Mouse (Mus musculus) midbrain, embryonic 15.5 days (tissue): ENCODE results near the gene Pdia2. TPM values are rescaled to one million over a fixed set of nuclear protein-coding genes. Genes with fewer than 3 reads are reported as not detected.

Experiments used
- ATAC-seq: fragments of 200-750 bp; cut with Nextera tagmentation; replicated peaks from 2 replicates; pipeline ENCODE4 v1.8.0; 2017; ENCODE audit warnings: moderate TSS enrichment
- H3K27ac ChIP-seq: fragments of 300-500 bp; sonication (generic); 2 replicates; pipeline ENCODE4 v1.5.1; 2015; ENCODE audit warnings: mild to moderate bottlenecking, inconsistent platforms
- H3K27me3 ChIP-seq: fragments of 300-500 bp; sonication (generic); replicated peaks from 2 replicates; pipeline ENCODE4 v1.6.1; 2015; ENCODE audit warnings: inconsistent platforms
- H3K36me3 ChIP-seq: fragments of 300-500 bp; sonication (generic); replicated peaks from 2 replicates; pipeline ENCODE4 v1.6.1; 2015; ENCODE audit warnings: inconsistent platforms
- H3K4me1 ChIP-seq: fragments of 300-500 bp; sonication (generic); 2 replicates; pipeline ENCODE4 v1.6.1; 2015; ENCODE audit warnings: inconsistent platforms
- H3K4me2 ChIP-seq: fragments of 300-500 bp; sonication (generic); 2 replicates; pipeline ENCODE4 v1.6.1; 2015; ENCODE audit warnings: inconsistent platforms, mild to moderate bottlenecking, moderate library complexity
- H3K4me3 ChIP-seq: fragments of 300-500 bp; sonication (generic); 2 replicates; pipeline ENCODE4 v1.5.1; 2015; ENCODE audit warnings: mild to moderate bottlenecking, inconsistent platforms
- H3K9ac ChIP-seq: fragments of 300-500 bp; sonication (generic); 2 replicates; pipeline ENCODE4 v1.6.1; 2015; ENCODE audit warnings: mild to moderate bottlenecking, inconsistent platforms
- H3K9me3 ChIP-seq: fragments of 300-500 bp; sonication (generic); 2 replicates; pipeline ENCODE4 v1.6.1; 2016; ENCODE audit warnings: inconsistent platforms
- WGBS: fragments of 180-500 bp; shearing (Covaris S2); methylation state at CpG from one replicate; pipeline ENCODE4 v1.1.7; 2015; ENCODE audit warnings: mixed read lengths; 5-methylcytosine and 5-hydroxymethylcytosine counted together
- polyA plus RNA-seq: library from polyadenylated mRNA; unstranded; fragments of >200 nt; fragmentation: Nextera tagmentation; extraction: Ambion mirVana; gene quantifications from 2 replicates; pipeline ENCODE4 v1.2.1, GENCODE M21; 2015

Pdia2 gene
- 0.13 and 0.38 TPM in 2 replicates for polyA plus RNA-seq

GRCm38 (mm10) chr17:26198892-26199291, at the start of gene Pdia2:
Pdia2 (minus strand) TSS chr17:26199087.
- peaks cover 40% of the 10 kb centered on the region for H3K27me3 ChIP-seq
- H3K9ac ChIP-seq, result no peak within 1 kb of the TSS
- ATAC-seq, result no peak
- peaks cover 28% of the 10 kb centered on the region for H3K4me1 ChIP-seq
- H3K27ac ChIP-seq, result no peak within 1 kb of the TSS
- H3K9me3 ChIP-seq, result no peaks in the 10 kb centered on the region
- no peak within 1 kb of the TSS for H3K4me3 ChIP-seq
- 81% methylated on average over 4 of the region's 4 CpGs for WGBS
- H3K4me2 ChIP-seq, result no peak within 1 kb of the TSS
- H3K36me3 ChIP-seq, result peaks cover 18% of the 10 kb centered on the region

- Histone ChIP-seq H3K36me3 (no peaks in the 10 kb centered on the region), H3K4me1 (peaks cover 11% of the 10 kb centered on the region), H3K4me3 (peak within 1 kb of the TSS; percentile 77), H3K27me3 (no peaks in the 10 kb centered on the region), H3K4me2 (peak within 1 kb of the TSS; percentile 77), H3K9me3 (no peaks in the 10 kb centered on the region), H3K9ac (peak within 1 kb of the TSS; percentile 75), H3K27ac (peak within 1 kb of the TSS; percentile 83)
- WGBS, result 10% methylated on average over 23 of the region's 33 CpGs
- peak; percentile 98 for ATAC-seq
Measured at GRCm38 (mm10) chr17:26244101-26244841, 45.4 kb upstream of the Pdia2 start, which contains the start of gene Fam234a. Fam234a (minus strand) TSS chr17:26244242.

GRCm38 (mm10) chr17:26243471-26244100, 44.7 kb upstream of the Pdia2 start:
- Histone ChIP-seq H3K4me3 (peak overlapping the region; percentile 77), H3K9me3 (no peaks in the 10 kb centered on the region), H3K9ac (peak overlapping the region; percentile 75), H3K4me1 (peaks cover 11% of the 10 kb centered on the region), H3K4me2 (peak overlapping the region; percentile 77), H3K27me3 (no peaks in the 10 kb centered on the region), H3K27ac (peak overlapping the region; percentile 83), H3K36me3 (no peaks in the 10 kb centered on the region)
- ATAC-seq, result peak; percentile 87
- under 1% methylated on average over 32 of the region's 32 CpGs for WGBS

GRCm38 (mm10) chr17:26240990-26241389, 42.1 kb upstream of the Pdia2 start:
- Histone ChIP-seq H3K36me3 (no peaks in the 10 kb centered on the region), H3K4me2 (no peak overlapping the region), H3K27me3 (no peaks in the 10 kb centered on the region), H3K4me1 (peaks cover 11% of the 10 kb centered on the region), H3K4me3 (no peak overlapping the region), H3K27ac (no peak overlapping the region), H3K9me3 (no peaks in the 10 kb centered on the region), H3K9ac (no peak overlapping the region)
- no peak for ATAC-seq
- WGBS, result 82% methylated on average over 6 of the region's 6 CpGs

- 83% methylated on average over 6 of the region's 6 CpGs for WGBS
- H3K27ac ChIP-seq, result no peak overlapping the region
- no peaks in the 10 kb centered on the region for H3K9me3 ChIP-seq
- no peak overlapping the region for H3K9ac ChIP-seq
- H3K4me3 ChIP-seq, result no peak overlapping the region
- peaks cover 16% of the 10 kb centered on the region for H3K4me1 ChIP-seq
- no peak overlapping the region for H3K4me2 ChIP-seq
- no peaks in the 10 kb centered on the region for H3K36me3 ChIP-seq
- ATAC-seq, result no peak
- no peaks in the 10 kb centered on the region for H3K27me3 ChIP-seq
Measured at GRCm38 (mm10) chr17:26240120-26240790, 41.4 kb upstream of the Pdia2 start.

GRCm38 (mm10) chr17:26239551-26239950, 40.7 kb upstream of the Pdia2 start:
- Histone ChIP-seq H3K36me3 (no peaks in the 10 kb centered on the region), H3K4me2 (no peak overlapping the region), H3K27me3 (no peaks in the 10 kb centered on the region), H3K9ac (no peak overlapping the region), H3K27ac (no peak overlapping the region), H3K4me1 (peaks cover 14% of the 10 kb centered on the region), H3K4me3 (no peak overlapping the region), H3K9me3 (no peaks in the 10 kb centered on the region)
- WGBS, result 62% methylated on average over 2 of the region's 2 CpGs
- ATAC-seq, result no peak

- no peak for ATAC-seq
- H3K36me3 ChIP-seq, result no peaks in the 10 kb centered on the region
Measured at GRCm38 (mm10) chr17:26237667-26238066, 38.8 kb upstream of the Pdia2 start.

GRCm38 (mm10) chr17:26235077-26235815, 36.4 kb upstream of the Pdia2 start:
- no peaks in the 10 kb centered on the region for H3K27me3 ChIP-seq
- H3K9me3 ChIP-seq, result no peaks in the 10 kb centered on the region
- 0 out of 2 replicates have a peak overlapping the region, but pooled peaks have one; percentile 12 for H3K27ac ChIP-seq
- H3K4me1 ChIP-seq, result peaks cover 5% of the 10 kb centered on the region; the same call in 1 of the 2 replicates
- 62% methylated on average over 13 of the region's 13 CpGs for WGBS
- no peaks in the 10 kb centered on the region for H3K36me3 ChIP-seq
- H3K4me3 ChIP-seq, result no peak overlapping the region
- ATAC-seq, result no peak
- no peak overlapping the region for H3K4me2 ChIP-seq
- H3K9ac ChIP-seq, result no peak overlapping the region

More at GRCm38 (mm10) chr17:26237667-26238066, 38.8 kb upstream of the Pdia2 start:
- no peaks in the 10 kb centered on the region for H3K27me3 ChIP-seq
- H3K9ac ChIP-seq, result no peak overlapping the region
- H3K27ac ChIP-seq, result no peak overlapping the region
- no peaks in the 10 kb centered on the region for H3K9me3 ChIP-seq
- H3K4me2 ChIP-seq, result no peak overlapping the region
- 84% methylated on average over 10 of the region's 10 CpGs for whole genome bisulfite sequencing
- no peak overlapping the region for H3K4me3 ChIP-seq
- peaks cover 7% of the 10 kb centered on the region for H3K4me1 ChIP-seq

GRCm38 (mm10) chr17:26234386-26234785, 35.5 kb upstream of the Pdia2 start:
- no peaks in the 10 kb centered on the region for H3K9me3 ChIP-seq

GRCm38 (mm10) chr17:26232863-26233262, 34.0 kb upstream of the Pdia2 start:
- H3K9me3 ChIP-seq, result no peaks in the 10 kb centered on the region
- no peak overlapping the region for H3K4me2 ChIP-seq
- peaks cover 5% of the 10 kb centered on the region; the same call in 1 of the 2 replicates for H3K4me1 ChIP-seq
- no peaks in the 10 kb centered on the region for H3K27me3 ChIP-seq
- no peaks in the 10 kb centered on the region for H3K36me3 ChIP-seq
- 68% methylated on average over 8 of the region's 8 CpGs for WGBS
- no peak overlapping the region for H3K4me3 ChIP-seq
- no peak for ATAC-seq
- H3K27ac ChIP-seq, result no peak overlapping the region
- no peak overlapping the region for H3K9ac ChIP-seq

More at GRCm38 (mm10) chr17:26234386-26234785, 35.5 kb upstream of the Pdia2 start:
- peaks cover 5% of the 10 kb centered on the region; the same call in 1 of the 2 replicates for H3K4me1 ChIP-seq
- no peak overlapping the region for H3K9ac ChIP-seq
- no peak overlapping the region for H3K4me3 ChIP-seq
- H3K27me3 ChIP-seq, result no peaks in the 10 kb centered on the region
- no peak overlapping the region for H3K27ac ChIP-seq
- no peak overlapping the region for H3K4me2 ChIP-seq
- no peak for ATAC-seq
- H3K36me3 ChIP-seq, result no peaks in the 10 kb centered on the region
- WGBS, result 85% methylated on average over 8 of the region's 8 CpGs

GRCm38 (mm10) chr17:26231156-26231555, 32.3 kb upstream of the Pdia2 start:
- Histone ChIP-seq H3K9ac (no peak overlapping the region), H3K9me3 (no peaks in the 10 kb centered on the region), H3K27me3 (no peaks in the 10 kb centered on the region), H3K27ac (no peak overlapping the region), H3K4me3 (no peak overlapping the region), H3K4me1 (peaks cover 5% of the 10 kb centered on the region; the same call in 1 of the 2 replicates), H3K4me2 (no peak overlapping the region), H3K36me3 (no peaks in the 10 kb centered on the region)
- ATAC-seq, result no peak
- 86% methylated on average over 5 of the region's 5 CpGs for WGBS
